Mouse (Mus musculus): Measurements from ENCODE around the gene Arfrp1. TPM values are rescaled to one million over a fixed set of nuclear protein-coding genes. Genes with fewer than 3 reads are reported as not detected.

Gene Arfrp1
- polyA plus RNA-seq, 1 experiment from 2014 or later, result 30.1 TPM

- ATAC-seq (ENCODE audit: low FRiP score, low TSS enrichment), result no peak
- Histone ChIP-seq H3K9me3 (ENCODE audit: control insufficient read depth, low read length) (no peaks in the 10 kb centered on the region), H3K4me2 (replicated peaks; ENCODE audit: low read depth) (no peak overlapping the region), H3K4me3 (ENCODE audit: low read depth, low read length) (no peak overlapping the region), H3K4me1 (replicated peaks; ENCODE audit: control insufficient read depth, insufficient read depth) (no peaks in the 10 kb centered on the region), H3K27ac (replicated peaks) (no peak overlapping the region), H3K9ac (ENCODE audit: low read length) (no peak overlapping the region), H3K27me3 (ENCODE audit: control insufficient read depth, insufficient read depth, low read length) (no peaks in the 10 kb centered on the region), H3K36me3 (ENCODE audit: control insufficient read depth, insufficient read depth, low read length) (no peaks in the 10 kb centered on the region)
- WGBS, result 53% methylated on average over 5 of the region's 5 CpGs
- TF ChIP-seq CTCF (IDR thresholded peaks at IDR 0.05; ENCODE audit: low read depth) (no peak), EP300 (optimal IDR thresholded peaks at IDR 0.05) (no peak)
- no peak for DNase-seq (ENCODE audit: low spot score)
Observed at GRCm38 (mm10) chr2:181397207-181397761, 32.1 kb upstream of the Arfrp1 start.

- no peak overlapping the region for H3K4me2 ChIP-seq (replicated peaks; ENCODE audit: low read depth)
- H3K27ac ChIP-seq (replicated peaks), result no peak overlapping the region
- WGBS, result 91% methylated on average over 3 of the region's 3 CpGs
- H3K9ac ChIP-seq (ENCODE audit: low read length), result no peak overlapping the region
- H3K36me3 ChIP-seq (ENCODE audit: control insufficient read depth, insufficient read depth, low read length), result no peaks in the 10 kb centered on the region
- no peaks in the 10 kb centered on the region for H3K4me1 ChIP-seq (replicated peaks; ENCODE audit: control insufficient read depth, insufficient read depth)
- H3K9me3 ChIP-seq (ENCODE audit: control insufficient read depth, low read length), result no peaks in the 10 kb centered on the region
- no peaks in the 10 kb centered on the region for H3K27me3 ChIP-seq (ENCODE audit: control insufficient read depth, insufficient read depth, low read length)
- DNase-seq (ENCODE audit: low spot score) (no peak), ATAC-seq (ENCODE audit: low FRiP score, low TSS enrichment) (no peak)
- no peak overlapping the region for H3K4me3 ChIP-seq (ENCODE audit: low read depth, low read length)
- TF ChIP-seq EP300 (optimal IDR thresholded peaks at IDR 0.05) (no peak), CTCF (IDR thresholded peaks at IDR 0.05; ENCODE audit: low read depth) (no peak)
Observed at GRCm38 (mm10) chr2:181394086-181394485, 28.9 kb upstream of the Arfrp1 start.

GRCm38 (mm10) chr2:181392600-181393213 is 27.5 kb upstream of the Arfrp1 start:
- H3K4me3 ChIP-seq (ENCODE audit: low read depth, low read length), result no peak overlapping the region
- no peaks in the 10 kb centered on the region for H3K27me3 ChIP-seq (ENCODE audit: control insufficient read depth, insufficient read depth, low read length)
- H3K4me2 ChIP-seq (replicated peaks; ENCODE audit: low read depth), result no peak overlapping the region
- TF ChIP-seq EP300 (optimal IDR thresholded peaks at IDR 0.05) (no peak), CTCF (IDR thresholded peaks at IDR 0.05; ENCODE audit: low read depth) (peak; percentile 94)
- no peaks in the 10 kb centered on the region for H3K4me1 ChIP-seq (replicated peaks; ENCODE audit: control insufficient read depth, insufficient read depth)
- ATAC-seq (ENCODE audit: low FRiP score, low TSS enrichment) (peak; percentile 77), DNase-seq (ENCODE audit: low spot score) (peak; percentile 87)
- H3K9me3 ChIP-seq (ENCODE audit: control insufficient read depth, low read length), result no peaks in the 10 kb centered on the region
- no peaks in the 10 kb centered on the region for H3K36me3 ChIP-seq (ENCODE audit: control insufficient read depth, insufficient read depth, low read length)
- H3K27ac ChIP-seq (replicated peaks), result no peak overlapping the region
- H3K9ac ChIP-seq (ENCODE audit: low read length), result no peak overlapping the region
- WGBS, result 27% methylated on average over 4 of the region's 4 CpGs

- TF ChIP-seq CTCF (IDR thresholded peaks at IDR 0.05; ENCODE audit: low read depth) (no peak), EP300 (optimal IDR thresholded peaks at IDR 0.05) (no peak)
- no peak for ATAC-seq (ENCODE audit: low FRiP score, low TSS enrichment)
- no peaks in the 10 kb centered on the region for H3K36me3 ChIP-seq (ENCODE audit: control insufficient read depth, insufficient read depth, low read length)
Observed at GRCm38 (mm10) chr2:181391541-181391940, 26.3 kb upstream of the Arfrp1 start.

GRCm38 (mm10) chr2:181391022-181391421 is 25.8 kb upstream of the Arfrp1 start:
- ATAC-seq (ENCODE audit: low FRiP score, low TSS enrichment), result no peak
- Histone ChIP-seq H3K36me3 (ENCODE audit: control insufficient read depth, insufficient read depth, low read length) (no peaks in the 10 kb centered on the region), H3K9me3 (ENCODE audit: control insufficient read depth, low read length) (no peaks in the 10 kb centered on the region), H3K4me2 (replicated peaks; ENCODE audit: low read depth) (no peak overlapping the region), H3K9ac (ENCODE audit: low read length) (no peak overlapping the region), H3K4me3 (ENCODE audit: low read depth, low read length) (no peak overlapping the region), H3K27me3 (ENCODE audit: control insufficient read depth, insufficient read depth, low read length) (no peaks in the 10 kb centered on the region), H3K4me1 (replicated peaks; ENCODE audit: control insufficient read depth, insufficient read depth) (no peaks in the 10 kb centered on the region), H3K27ac (replicated peaks) (no peak overlapping the region)
- no peak for DNase-seq (ENCODE audit: low spot score)
- TF ChIP-seq EP300 (optimal IDR thresholded peaks at IDR 0.05) (no peak), CTCF (IDR thresholded peaks at IDR 0.05; ENCODE audit: low read depth) (no peak)
- WGBS, result 86% methylated on average over 15 of the region's 15 CpGs

More at GRCm38 (mm10) chr2:181391541-181391940, 26.3 kb upstream of the Arfrp1 start:
- no peaks in the 10 kb centered on the region for H3K4me1 ChIP-seq (replicated peaks; ENCODE audit: control insufficient read depth, insufficient read depth)
- H3K4me3 ChIP-seq (ENCODE audit: low read depth, low read length), result no peak overlapping the region
- WGBS, result 79% methylated on average over 2 of the region's 2 CpGs
- no peaks in the 10 kb centered on the region for H3K27me3 ChIP-seq (ENCODE audit: control insufficient read depth, insufficient read depth, low read length)
- no peak for DNase-seq (ENCODE audit: low spot score)
- no peaks in the 10 kb centered on the region for H3K9me3 ChIP-seq (ENCODE audit: control insufficient read depth, low read length)
- H3K9ac ChIP-seq (ENCODE audit: low read length), result no peak overlapping the region
- H3K4me2 ChIP-seq (replicated peaks; ENCODE audit: low read depth), result no peak overlapping the region
- no peak overlapping the region for H3K27ac ChIP-seq (replicated peaks)

- 59% methylated on average over 4 of the region's 4 CpGs for WGBS
- no peak overlapping the region for H3K4me2 ChIP-seq (replicated peaks; ENCODE audit: low read depth)
- DNase-seq (ENCODE audit: low spot score) (no peak), ATAC-seq (ENCODE audit: low FRiP score, low TSS enrichment) (no peak)
- no peaks in the 10 kb centered on the region for H3K27me3 ChIP-seq (ENCODE audit: control insufficient read depth, insufficient read depth, low read length)
- no peak overlapping the region for H3K4me3 ChIP-seq (ENCODE audit: low read depth, low read length)
- no peak overlapping the region for H3K9ac ChIP-seq (ENCODE audit: low read length)
- H3K27ac ChIP-seq (replicated peaks), result no peak overlapping the region
- H3K4me1 ChIP-seq (replicated peaks; ENCODE audit: control insufficient read depth, insufficient read depth), result no peaks in the 10 kb centered on the region
- H3K36me3 ChIP-seq (ENCODE audit: control insufficient read depth, insufficient read depth, low read length), result no peaks in the 10 kb centered on the region
- TF ChIP-seq EP300 (optimal IDR thresholded peaks at IDR 0.05), result no peak
- H3K9me3 ChIP-seq (ENCODE audit: control insufficient read depth, low read length), result no peaks in the 10 kb centered on the region
Observed at GRCm38 (mm10) chr2:181390136-181390870, 25.1 kb upstream of the Arfrp1 start.
